Mouse (Mus musculus) left cerebral cortex, adult 6 months (tissue): ENCODE results near the gene Narf. TPM values are rescaled to one million over a fixed set of nuclear protein-coding genes. Genes with fewer than 3 reads are reported as not detected.

Experiments
- long read RNA-seq, 2 experiments: library from polyadenylated mRNA; unstranded; transcript quantifications; one replicate each; pipeline ENCODE4 v2.0.0; 2019 to 2020
- polyA plus RNA-seq: library from polyadenylated mRNA; unstranded; fragments of <200 nt; fragmentation: Nextera tagmentation; gene quantifications from 2 replicates; pipeline ENCODE4 v1.2.3, GENCODE M21; 2021

Gene Narf
- 14.5 and 22.4 TPM in 2 replicates for polyA plus RNA-seq
- long read RNA-seq, experiment 1, full-length matches to known transcripts, result 253 of 316 reads
- long read RNA-seq, experiment 1, partial matches to known transcripts, result 22 of 316 reads
- long read RNA-seq, experiment 1, other reads (novel, unspliced or antisense), result 41 of 316 reads
- long read RNA-seq, experiment 2, full-length matches to known transcripts, result 22 of 32 reads
- long read RNA-seq, experiment 2, partial matches to known transcripts, result 9 of 32 reads
- long read RNA-seq, experiment 2, other reads (novel, unspliced or antisense), result 1 of 32 reads

DNA sequence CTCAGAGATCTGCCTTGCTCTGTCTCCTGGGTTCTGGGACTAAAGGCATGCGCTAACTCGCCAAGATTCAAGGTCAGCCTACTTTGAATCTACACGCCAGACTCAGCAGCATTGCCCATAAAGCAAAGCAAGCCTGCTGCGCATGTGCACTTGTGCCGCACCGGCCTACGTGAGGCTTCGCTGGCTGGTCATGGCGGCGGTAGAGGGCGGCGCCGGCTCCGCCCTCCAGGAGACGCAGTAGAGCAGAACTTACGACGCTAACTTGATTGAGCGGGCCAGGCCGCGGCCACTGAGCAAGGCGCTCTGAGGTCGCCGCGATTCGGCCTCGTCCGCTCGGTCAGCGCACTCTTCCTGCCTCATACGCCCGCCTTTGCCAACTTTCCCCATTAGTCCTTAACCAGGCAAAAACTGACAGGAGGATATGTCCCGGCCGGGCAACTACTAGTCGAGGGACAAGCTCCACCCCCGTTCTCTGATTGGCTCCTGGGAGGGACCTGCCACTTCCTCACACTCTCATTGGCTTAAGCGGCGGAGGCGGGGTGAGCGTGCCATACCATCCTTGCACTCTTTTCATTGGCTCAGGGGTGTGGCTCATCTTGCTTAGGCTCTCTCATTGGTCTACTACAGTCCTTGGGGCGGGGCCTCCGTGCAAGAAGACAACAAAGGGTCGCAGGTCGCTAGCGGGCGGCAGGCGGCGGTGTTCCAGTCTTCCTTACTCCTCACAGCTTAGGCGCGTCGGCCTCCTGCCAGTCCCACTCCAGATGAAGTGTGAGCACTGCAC is at the start of gene Narf:
Gene Narf (plus strand): TSS at position 690 of the 781 bp plus-strand sequence.

DNA sequence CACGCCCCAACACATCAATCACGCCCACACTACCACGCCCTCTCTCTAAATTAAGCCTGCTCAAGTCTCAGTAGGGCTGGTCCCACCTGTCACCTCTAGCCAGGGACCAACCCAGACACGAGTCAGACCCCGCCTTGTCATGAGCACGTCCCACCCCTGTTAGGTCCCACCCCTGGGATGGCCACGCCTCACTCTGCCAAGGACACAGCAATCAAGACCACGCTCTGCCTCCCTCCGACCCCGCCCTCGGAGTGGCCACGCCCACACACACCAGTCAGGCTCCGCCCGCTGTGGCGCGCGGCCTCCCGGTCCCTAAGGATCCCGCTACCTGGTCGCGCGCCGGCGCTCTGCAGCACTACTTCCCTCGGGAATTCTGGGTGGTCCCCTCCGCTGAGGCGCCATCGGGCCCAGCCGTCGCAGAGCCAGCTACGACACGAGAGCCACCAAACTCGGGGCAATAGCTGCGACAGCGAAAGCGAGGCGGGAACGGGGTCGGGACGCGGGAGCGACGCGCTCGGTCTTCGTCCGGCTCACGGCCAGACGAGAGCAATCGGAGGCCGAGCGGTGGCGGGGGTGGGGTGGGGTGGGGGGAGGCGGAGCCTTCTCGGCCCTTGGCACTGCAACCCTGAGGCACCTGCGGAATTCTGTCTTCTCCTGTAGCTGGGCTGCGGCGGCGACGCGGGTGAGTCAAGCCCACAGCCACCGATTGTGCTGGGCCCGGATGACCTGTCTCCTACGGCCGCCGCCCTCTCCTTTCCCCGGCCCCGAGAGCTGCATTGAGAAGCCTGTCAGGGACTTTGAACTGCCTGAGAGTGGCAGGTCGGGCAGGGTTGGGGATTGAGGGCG is 32.7 kb upstream of the Narf start, which contains the start of the genes Hexdc and Ogfod3:
Gene Hexdc (plus strand): TSS at position 273 of the 846 bp plus-strand sequence.
Gene Ogfod3 (minus strand): TSS at position 551 of the 846 bp plus-strand sequence.

DNA sequence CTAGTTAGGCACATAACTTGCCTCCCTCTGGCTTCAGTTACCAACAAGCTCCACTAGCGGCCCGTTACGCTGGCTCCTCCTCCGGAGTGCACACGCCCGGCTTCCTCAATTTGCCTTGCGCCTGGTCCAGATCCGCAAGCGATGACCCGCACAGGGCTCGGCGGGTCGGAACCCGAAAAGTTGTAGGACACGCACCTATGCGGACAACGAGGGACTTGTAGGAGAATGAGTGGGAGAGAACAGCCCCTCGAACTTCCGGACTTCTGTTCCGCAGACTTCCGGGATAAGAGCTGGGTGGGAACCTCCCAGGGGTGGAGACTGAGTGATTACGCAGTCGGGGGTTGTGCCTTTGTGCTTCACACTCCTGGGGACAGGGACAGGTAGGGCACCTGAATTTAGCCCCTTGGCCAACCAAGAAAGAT is 8.0 kb upstream of the Narf start, which contains the start of gene Cybc1:
Gene Cybc1 (minus strand): TSS at position 305 of the 422 bp plus-strand sequence.

DNA sequence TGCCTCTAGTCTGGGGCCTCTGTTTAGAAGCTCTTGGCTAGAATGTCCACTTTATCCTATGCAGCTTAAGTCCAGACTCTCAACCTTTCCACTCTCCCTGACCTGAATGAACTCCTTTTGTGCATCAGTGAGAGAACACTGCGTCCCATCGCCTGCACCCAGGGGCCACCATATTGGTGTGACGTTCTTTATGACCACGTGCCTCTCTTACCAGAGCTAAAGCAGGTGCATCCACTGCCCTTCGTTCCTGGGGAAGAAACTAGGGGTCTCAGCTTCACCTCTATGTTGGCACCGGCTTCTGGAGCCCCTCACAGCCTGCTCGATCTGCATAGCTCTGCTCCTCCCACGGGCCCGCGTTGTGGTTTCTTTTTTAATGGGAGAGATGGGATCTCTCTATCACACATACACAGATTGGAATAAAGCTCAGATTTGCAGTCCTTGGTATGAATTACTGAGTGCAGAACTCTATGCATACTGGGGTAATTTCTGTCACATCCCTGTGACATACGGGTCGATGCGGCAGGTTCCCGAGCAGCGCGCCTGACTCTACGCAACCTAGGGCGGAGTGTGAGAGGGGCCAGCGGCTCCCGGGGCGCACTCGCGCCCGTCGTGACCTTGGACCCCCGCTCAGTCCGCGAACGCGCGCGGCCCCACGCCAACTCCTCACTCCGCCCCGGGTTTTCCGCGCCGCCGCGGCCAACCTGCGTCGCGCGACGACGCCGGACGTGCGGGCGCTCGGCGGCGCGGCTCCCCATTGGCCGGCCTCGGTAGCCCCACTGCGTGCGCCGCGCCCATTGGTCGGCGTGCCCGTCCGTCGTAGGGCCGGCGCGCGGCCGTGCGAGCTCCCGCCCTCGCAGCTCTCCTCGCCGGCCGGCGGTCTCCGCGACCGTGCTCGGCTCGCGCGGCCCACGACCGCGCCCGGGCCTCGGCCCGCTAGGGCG is 22.4 kb downstream of the Narf start, which contains the start of gene Foxk2:
Gene Foxk2 (plus strand): TSS at position 831 of the 941 bp plus-strand sequence.

Other genes with a start within 250 kb of the Narf start
- gene Csnk1d, start 245.9 kb upstream of the Narf start, polyA plus RNA-seq, result 31.1 and 34.1 TPM in 2 replicates
- gene Cd7, start 197.8 kb upstream of the Narf start, polyA plus RNA-seq, result 1.8 and 3.6 TPM in 2 replicates
- not detected in 2 replicates for gene Sectm1b, start 173.7 kb upstream of the Narf start, polyA plus RNA-seq
- not detected in 2 replicates for gene Sectm1a, start 156.0 kb upstream of the Narf start, polyA plus RNA-seq
- gene Tex19.2, start 118.6 kb upstream of the Narf start, polyA plus RNA-seq, result not detected in 2 replicates
- gene Tex19.1, start 91.1 kb upstream of the Narf start, polyA plus RNA-seq, result not detected in 2 replicates
- 0.20 and 0.34 TPM in 2 replicates for gene Uts2r, start 77.0 kb upstream of the Narf start, polyA plus RNA-seq
- gene Hexdc, start 32.8 kb upstream of the Narf start, polyA plus RNA-seq, result 7.3 and 8.3 TPM in 2 replicates
- gene Ogfod3, start 32.5 kb upstream of the Narf start, polyA plus RNA-seq, result 20.1 and 20.6 TPM in 2 replicates
- 12.1 and 16.7 TPM in 2 replicates for gene Cybc1, start 7.9 kb upstream of the Narf start, polyA plus RNA-seq
- gene Foxk2, start 22.7 kb downstream of the Narf start, polyA plus RNA-seq, result 5.5 and 10.0 TPM in 2 replicates
- gene Wdr45b, start 117.2 kb downstream of the Narf start, polyA plus RNA-seq, result 63.9 and 88.2 TPM in 2 replicates
- 57.1 and 63.1 TPM in 2 replicates for gene Rab40b, start 151.0 kb downstream of the Narf start, polyA plus RNA-seq
- gene Fn3krp, start 184.1 kb downstream of the Narf start, polyA plus RNA-seq, result 38.8 and 43.0 TPM in 2 replicates
- gene Fn3k, start 197.7 kb downstream of the Narf start, polyA plus RNA-seq, result 68.2 and 68.5 TPM in 2 replicates
- 10.4 and 12.6 TPM in 2 replicates for gene Tbcd, start 214.7 kb downstream of the Narf start, polyA plus RNA-seq